ENCODE assay signal across 19 mouse cellular contexts in genomic region chr10:7205576-7205975, GRCm38 (mm10).
"Had no signal": no experiment of that assay in that cellular context is flagged by ENCODE, and none has a peak within 500 bp of the region (broad histone marks: within the 10 kb centered on the region; RNA-seq: fewer than 3 reads in every experiment).

No protein-coding gene starts in this region.

- H3K4me1 ChIP-seq: midbrain, embryonic 15.5 days; neural tube, embryonic 15.5 days had no signal

- H3K9ac ChIP-seq: liver, embryonic 13.5 days; lung, embryonic 15.5 days; midbrain, embryonic 12.5 days; midbrain, embryonic 15.5 days; neural tube, embryonic 12.5 days; neural tube, embryonic 15.5 days had no signal

- H3K4me3 ChIP-seq: left cerebral cortex, adult 2 months; liver, embryonic 13.5 days; lung, embryonic 15.5 days; midbrain, embryonic 12.5 days; midbrain, embryonic 15.5 days; neural tube, embryonic 12.5 days; neural tube, embryonic 15.5 days had no signal

- H3K27me3 ChIP-seq: liver, embryonic 13.5 days; lung, embryonic 15.5 days; midbrain, embryonic 12.5 days; midbrain, embryonic 15.5 days; neural tube, embryonic 12.5 days; neural tube, embryonic 15.5 days had no signal

- H3K9me3 ChIP-seq: liver, embryonic 13.5 days; lung, embryonic 15.5 days; midbrain, embryonic 12.5 days; midbrain, embryonic 15.5 days; neural tube, embryonic 12.5 days; neural tube, embryonic 15.5 days had no signal

- ATAC-seq: intestine, embryonic 16.5 days; midbrain, embryonic 15.5 days had no signal

- H3K27ac ChIP-seq: left cerebral cortex, adult 2 months; liver, embryonic 13.5 days; lung, embryonic 15.5 days; midbrain, embryonic 12.5 days; midbrain, embryonic 15.5 days; neural tube, embryonic 12.5 days; neural tube, embryonic 15.5 days; stomach, postnatal 0 days had no signal

- DNase-seq: kidney, adult 18-20 months; kidney, adult 9 months; kidney, postnatal 36 days; layer of hippocampus, postnatal 36 days; liver, embryonic 13.5 days; right cerebral cortex, adult 18-20 months; right cerebral cortex, postnatal 14 days; right cerebral cortex, postnatal 4 days; thymus, adult 2 months; thymus, postnatal 14 days; thymus, postnatal 4 days had no signal

- H3K36me3 ChIP-seq: liver, embryonic 13.5 days; lung, embryonic 15.5 days; midbrain, embryonic 12.5 days; midbrain, embryonic 15.5 days; neural tube, embryonic 12.5 days; neural tube, embryonic 15.5 days had no signal

- H3K4me2 ChIP-seq: liver, embryonic 13.5 days; lung, embryonic 15.5 days; midbrain, embryonic 12.5 days; midbrain, embryonic 15.5 days; neural tube, embryonic 12.5 days; neural tube, embryonic 15.5 days had no signal
